In genomic region chr5:66062046-66062929, GRCm38 (mm10) we compare ENCODE assay signal across 11 mouse cellular contexts. TPM values are rescaled to one million over a fixed set of nuclear protein-coding genes. Genes with fewer than 3 reads are reported as not detected.
DNase-seq lines count a peak whose midpoint lies in the region; ATAC-seq and TF ChIP-seq lines count a peak whose summit lies in the region.
"Had no signal": no experiment of that assay in that cellular context is flagged by ENCODE, and none has a peak within 500 bp of the region (broad histone marks: within the 10 kb centered on the region; RNA-seq: fewer than 3 reads in every experiment).

No protein-coding gene starts in this region.

- H3K9me3 ChIP-seq in intestine, embryonic 15.5 days = no peaks in the 10 kb centered on the region
- H3K9me3 ChIP-seq in intestine, postnatal 0 days (ENCODE audit: control insufficient read depth) = no peaks in the 10 kb centered on the region
- no peaks in the 10 kb centered on the region for H3K9me3 ChIP-seq in forebrain, embryonic 16.5 days (ENCODE audit: control insufficient read depth, low read length)
- no peaks in the 10 kb centered on the region for H3K9me3 ChIP-seq in neural tube, embryonic 13.5 days
- H3K9me3 ChIP-seq: stomach, embryonic 15.5 days had no signal

- no peak overlapping the region for H3K4me3 ChIP-seq in intestine, embryonic 15.5 days (replicated peaks)
- H3K4me3 ChIP-seq in intestine, postnatal 0 days (ENCODE audit: low read depth, low read length) = no peak overlapping the region
- no peak overlapping the region for H3K4me3 ChIP-seq in forebrain, embryonic 16.5 days (replicated peaks; ENCODE audit: low read length)
- H3K4me3 ChIP-seq in neural tube, embryonic 13.5 days = no peak overlapping the region
- H3K4me3 ChIP-seq in thymus, adult 2 months (ENCODE audit: control insufficient read depth, insufficient read depth, low read length) = no peak overlapping the region
- H3K4me3 ChIP-seq: stomach, embryonic 15.5 days had no signal

- no peak overlapping the region for H3K9ac ChIP-seq in intestine, embryonic 15.5 days
- H3K9ac ChIP-seq in intestine, postnatal 0 days (ENCODE audit: low read depth, low read length) = no peak overlapping the region
- no peak overlapping the region for H3K9ac ChIP-seq in forebrain, embryonic 16.5 days (replicated peaks; ENCODE audit: low read depth, low read length)
- no peak overlapping the region for H3K9ac ChIP-seq in neural tube, embryonic 13.5 days
- H3K9ac ChIP-seq: stomach, embryonic 15.5 days had no signal

- no peak for TF ChIP-seq POLR2A in thymus, adult 2 months (IDR thresholded peaks at IDR 0.05; ENCODE audit: control insufficient read depth, extremely low read depth, insufficient read depth, low read length, poor library complexity)

- H3K4me2 ChIP-seq in intestine, embryonic 15.5 days (replicated peaks) = no peak overlapping the region
- no peak overlapping the region for H3K4me2 ChIP-seq in intestine, postnatal 0 days (replicated peaks; ENCODE audit: low read depth)
- no peak overlapping the region for H3K4me2 ChIP-seq in forebrain, embryonic 16.5 days (ENCODE audit: low read length)
- no peak overlapping the region for H3K4me2 ChIP-seq in neural tube, embryonic 13.5 days
- H3K4me2 ChIP-seq: stomach, embryonic 15.5 days had no signal

- DNase-seq in kidney, adult 9 months = peak; percentile 91
- DNase-seq in thymus, postnatal 36 days = no peak
- no peak for DNase-seq in thymus, adult 2 months
- no peak for DNase-seq in frontal cortex, postnatal 36 days (ENCODE audit: low spot score in 2 of 2)

- H3K27ac ChIP-seq in intestine, embryonic 15.5 days = no peak overlapping the region
- H3K27ac ChIP-seq in intestine, postnatal 0 days (ENCODE audit: low read depth, low read length) = no peak overlapping the region
- H3K27ac ChIP-seq in forebrain, embryonic 16.5 days (ENCODE audit: low read length) = no peak overlapping the region
- H3K27ac ChIP-seq in neural tube, embryonic 13.5 days (replicated peaks) = peak overlapping the region; percentile 33; the same call in 1 of the 2 replicates
- no peak overlapping the region for H3K27ac ChIP-seq in thymus, adult 2 months (ENCODE audit: control insufficient read depth, insufficient read depth, low read length)
- H3K27ac ChIP-seq: macrophage; stomach, embryonic 15.5 days had no signal

- TF ChIP-seq CTCF in intestine, postnatal 0 days (IDR thresholded peaks at IDR 0.05; ENCODE audit: low read depth) = no peak
- no peak for TF ChIP-seq CTCF in thymus, adult 2 months (IDR thresholded peaks at IDR 0.05; ENCODE audit: borderline replicate concordance, control insufficient read depth, extremely low read depth, insufficient read depth, low read length, poor library complexity)

- no peaks in the 10 kb centered on the region for H3K4me1 ChIP-seq in intestine, embryonic 15.5 days (replicated peaks)
- peaks cover 14% of the 10 kb centered on the region for H3K4me1 ChIP-seq in intestine, postnatal 0 days (replicated peaks; ENCODE audit: control insufficient read depth, insufficient read depth, low read length)
- peaks cover 7% of the 10 kb centered on the region for H3K4me1 ChIP-seq in forebrain, embryonic 16.5 days (replicated peaks; ENCODE audit: control insufficient read depth, insufficient read depth, low read length)
- peaks cover 16% of the 10 kb centered on the region for H3K4me1 ChIP-seq in neural tube, embryonic 13.5 days (replicated peaks)
- H3K4me1 ChIP-seq in thymus, adult 2 months (replicated peaks; ENCODE audit: control insufficient read depth, insufficient read depth, low read length) = peaks cover 4% of the 10 kb centered on the region
- H3K4me1 ChIP-seq: stomach, embryonic 15.5 days had no signal

- 70% methylated on average over 19 of the region's 19 CpGs for WGBS in intestine, embryonic 15.5 days
- WGBS in intestine, postnatal 0 days = 59% methylated on average over 19 of the region's 19 CpGs
- 66% methylated on average over 19 of the region's 19 CpGs for WGBS in forebrain, embryonic 16.5 days
- WGBS in neural tube, embryonic 13.5 days = 61% methylated on average over 19 of the region's 19 CpGs
- 90% methylated on average over 19 of the region's 19 CpGs for WGBS in thymus, adult 2 months

- ATAC-seq in intestine, embryonic 15.5 days = 0 out of 2 replicates have a peak, but pooled peaks have one; percentile 26
- ATAC-seq in intestine, postnatal 0 days = no peak
- peak; percentile 72 for ATAC-seq in forebrain, embryonic 16.5 days
- peak; percentile 88 for ATAC-seq in neural tube, embryonic 13.5 days (ENCODE audit: low read depth)

- H3K27me3 ChIP-seq in intestine, embryonic 15.5 days (replicated peaks) = no peaks in the 10 kb centered on the region
- H3K27me3 ChIP-seq in intestine, postnatal 0 days (replicated peaks; ENCODE audit: control insufficient read depth, insufficient read depth, low read length) = no peaks in the 10 kb centered on the region
- no peaks in the 10 kb centered on the region for H3K27me3 ChIP-seq in forebrain, embryonic 16.5 days (replicated peaks; ENCODE audit: control insufficient read depth, insufficient read depth, low read length)
- no peaks in the 10 kb centered on the region for H3K27me3 ChIP-seq in neural tube, embryonic 13.5 days
- no peaks in the 10 kb centered on the region for H3K27me3 ChIP-seq in thymus, adult 2 months (ENCODE audit: control insufficient read depth, insufficient read depth, low read length)
- H3K27me3 ChIP-seq: stomach, embryonic 15.5 days had no signal

- H3K36me3 ChIP-seq in intestine, embryonic 15.5 days = no peaks in the 10 kb centered on the region
- no peaks in the 10 kb centered on the region for H3K36me3 ChIP-seq in intestine, postnatal 0 days (ENCODE audit: control insufficient read depth, insufficient read depth)
- no peaks in the 10 kb centered on the region for H3K36me3 ChIP-seq in forebrain, embryonic 16.5 days (ENCODE audit: control insufficient read depth, insufficient read depth)
- H3K36me3 ChIP-seq in neural tube, embryonic 13.5 days = no peaks in the 10 kb centered on the region
- H3K36me3 ChIP-seq in thymus, adult 2 months (ENCODE audit: control insufficient read depth, insufficient read depth, low read length) = no peaks in the 10 kb centered on the region
- H3K36me3 ChIP-seq: stomach, embryonic 15.5 days had no signal

RNA-seq across cellular contexts. Expression of gene 9130230L23Rik, which starts 58.2 kb away (rescaled TPM):
- 1.6 and 2.4 TPM in 2 replicates for polyA plus RNA-seq in intestine, embryonic 15.5 days (2015; fragmentation: Nextera tagmentation; extraction: Ambion mirVana)
- polyA plus RNA-seq in intestine, postnatal 0 days (2015; fragmentation: Nextera tagmentation; extraction: Ambion mirVana) = 6.7 and 7.0 TPM in 2 replicates
- polyA plus RNA-seq in forebrain, embryonic 16.5 days (2015; fragmentation: Nextera tagmentation; extraction: Ambion mirVana) = not detected in 2 replicates
- 0.10 TPM in 1 of 2 replicates, not detected in the other for polyA plus RNA-seq in neural tube, embryonic 13.5 days (2015; fragmentation: Nextera tagmentation; extraction: Ambion mirVana)
- polyA plus RNA-seq in thymus, adult 2 months (2012; rRNA removed) = 0.08 and 0.35 TPM in 2 replicates
- polyA plus RNA-seq: embryonic facial prominence, embryonic 11.5 days; macrophage had no signal
